Mouse (Mus musculus) MEL (cell line): ENCODE data around the gene Lin7a. TPM values are rescaled to one million over a fixed set of nuclear protein-coding genes. Genes with fewer than 3 reads are reported as not detected.
A peak's percentile ranks its signal among the peaks of the same experiment; 100 is the strongest.

Source experiments
- DNase-seq: peaks from one replicate; pipeline ENCODE4 v3.0.0; 2011; ENCODE audit warnings: low read depth, low spot score
- H3K27ac ChIP-seq: 2 replicates; pipeline ENCODE4 v1.5.1; 2012; ENCODE audit warnings: low read depth, mild to moderate bottlenecking, control low read depth, low read length, moderate library complexity; ENCODE audit not compliant: control insufficient read depth
- H3K27me3 ChIP-seq, 2 experiments: fragments of 150-350 bp in 1 of 2; sonication (generic) in 1 of 2; 2 replicates each; pipeline ENCODE4 v1.6.1; 2012; ENCODE audit warnings: low read length in 2 of 2, mild to moderate bottlenecking in 2 of 2, improper control_type of control experiment in 1 of 2, moderate library complexity in 1 of 2; ENCODE audit not compliant: insufficient read depth in 2 of 2, control insufficient read depth in 1 of 2
- H3K36me3 ChIP-seq, 2 experiments: 2 replicates each; pipeline ENCODE4 v1.6.1; 2012 to 2014; ENCODE audit warnings: low read length in 2 of 2, improper control_type of control experiment in 1 of 2, inconsistent platforms in 1 of 2, mild to moderate bottlenecking in 1 of 2; ENCODE audit not compliant: insufficient read depth in 2 of 2, control insufficient read depth in 1 of 2
- H3K4me1 ChIP-seq, 2 experiments: fragments of 150-350 bp in 1 of 2; sonication (generic) in 1 of 2; 2 replicates each; pipeline ENCODE4 v1.6.1; 2012; ENCODE audit warnings: low read length in 2 of 2, improper control_type of control experiment in 1 of 2, mild to moderate bottlenecking in 1 of 2; ENCODE audit not compliant: insufficient read depth in 2 of 2, control insufficient read depth in 1 of 2
- H3K4me3 ChIP-seq, 2 experiments: fragments of 150-350 bp in 1 of 2; sonication (generic) in 1 of 2; 2 replicates each; pipeline ENCODE4 v1.5.1; 2012; ENCODE audit warnings: low read depth in 2 of 2, low read length in 2 of 2, mild to moderate bottlenecking in 2 of 2, moderate library complexity in 2 of 2, control low read depth in 1 of 2, improper control_type of control experiment in 1 of 2; ENCODE audit not compliant: control insufficient read depth in 1 of 2, insufficient read depth in 1 of 2
- H3K79me2 ChIP-seq: 2 replicates; pipeline ENCODE4 v1.6.1; 2012; ENCODE audit warnings: mild to moderate bottlenecking, low read length, moderate library complexity; ENCODE audit not compliant: control insufficient read depth, poor library complexity, insufficient read depth
- H3K9ac ChIP-seq: 2 replicates; pipeline ENCODE4 v1.6.1; 2012; ENCODE audit warnings: low read depth, mild to moderate bottlenecking, control low read depth, low read length, moderate library complexity; ENCODE audit not compliant: control insufficient read depth, poor library complexity, severe bottlenecking
- H3K9me3 ChIP-seq: fragments of 150-350 bp; sonication (generic); replicated peaks from 2 replicates; pipeline ENCODE4 v1.6.1; 2012; ENCODE audit warnings: mild to moderate bottlenecking, low read length, improper control_type of control experiment, moderate library complexity; ENCODE audit not compliant: insufficient read depth
- CHD1 ChIP-seq: IDR thresholded peaks from 2 replicates; pipeline ENCODE4 v1.6.1; 2012; ENCODE audit warnings: low read depth, mild to moderate bottlenecking, inconsistent platforms, low read length, improper control_type of control experiment
- CHD2 ChIP-seq: IDR thresholded peaks from 2 replicates; pipeline ENCODE4 v1.6.1; 2011; ENCODE audit warnings: low read length, improper control_type of control experiment
- CTCF ChIP-seq, 3 experiments: IDR thresholded peaks in 2 of 3; conservative IDR thresholded peaks in 1 of 3; 2 replicates each; pipeline ENCODE4 v1.5.1; 2011 to 2012; ENCODE audit warnings: low read length in 3 of 3, low read depth in 2 of 3, mild to moderate bottlenecking in 2 of 3, improper control_type of control experiment in 1 of 3, inconsistent platforms in 1 of 3, mixed read lengths in 1 of 3, moderate library complexity in 1 of 3; ENCODE audit not compliant: control insufficient read depth in 1 of 3, insufficient read depth in 1 of 3, poor library complexity in 1 of 3, severe bottlenecking in 1 of 3
- ETS1 ChIP-seq: IDR thresholded peaks from 2 replicates; pipeline ENCODE4 v1.6.1; 2012; ENCODE audit warnings: low read depth, mild to moderate bottlenecking, inconsistent platforms, low read length, improper control_type of control experiment, moderate library complexity
- KAT2A ChIP-seq: conservative IDR thresholded peaks from 2 replicates; pipeline ENCODE4 v1.6.1; 2012; ENCODE audit warnings: low read depth, low read length, improper control_type of control experiment, inconsistent platforms
- MAFK ChIP-seq: IDR thresholded peaks from 2 replicates; pipeline ENCODE4 v1.6.1; 2011; ENCODE audit warnings: low read depth, mild to moderate bottlenecking, low read length, improper control_type of control experiment, borderline replicate concordance
- MAX ChIP-seq: IDR thresholded peaks from 2 replicates; pipeline ENCODE4 v1.6.1; 2011; ENCODE audit warnings: low read length, improper control_type of control experiment
- MXI1 ChIP-seq: IDR thresholded peaks from 2 replicates; pipeline ENCODE4 v1.6.1; 2011; ENCODE audit warnings: mild to moderate bottlenecking, low read depth, low read length, improper control_type of control experiment
- MYB ChIP-seq: IDR thresholded peaks from 2 replicates; pipeline ENCODE4 v1.6.1; 2011; ENCODE audit warnings: mild to moderate bottlenecking, low read depth, low read length, improper control_type of control experiment
- NELFE ChIP-seq: IDR thresholded peaks from 2 replicates; pipeline ENCODE4 v1.6.1; 2011; ENCODE audit warnings: low read depth, low read length, improper control_type of control experiment
- NRF1 ChIP-seq: IDR thresholded peaks from 2 replicates; pipeline ENCODE4 v1.6.1; 2014; ENCODE audit warnings: low read depth, mild to moderate bottlenecking, inconsistent platforms, low read length, improper control_type of control experiment, moderate library complexity; ENCODE audit not compliant: poor library complexity, insufficient read depth, severe bottlenecking
- POLR2A ChIP-seq, 2 experiments: IDR thresholded peaks; 2 replicates each; pipeline ENCODE4 v1.6.1; 2011 to 2012; ENCODE audit warnings: low read length in 2 of 2, mild to moderate bottlenecking in 2 of 2, control low read depth in 1 of 2, improper control_type of control experiment in 1 of 2, low read depth in 1 of 2, moderate library complexity in 1 of 2; ENCODE audit not compliant: control insufficient read depth in 1 of 2, insufficient read depth in 1 of 2, poor library complexity in 1 of 2
- RAD21 ChIP-seq: IDR thresholded peaks from 2 replicates; pipeline ENCODE4 v1.6.1; 2011; ENCODE audit warnings: mild to moderate bottlenecking, low read depth, low read length, improper control_type of control experiment
- RCOR1 ChIP-seq: IDR thresholded peaks from 2 replicates; pipeline ENCODE4 v1.6.1; 2012; ENCODE audit warnings: low read depth, mild to moderate bottlenecking, inconsistent platforms, low read length, improper control_type of control experiment
- SIN3A ChIP-seq: IDR thresholded peaks from 2 replicates; pipeline ENCODE4 v1.6.1; 2012; ENCODE audit warnings: low read length, improper control_type of control experiment, inconsistent platforms
- SMC3 ChIP-seq: IDR thresholded peaks from 2 replicates; pipeline ENCODE4 v1.6.1; 2011; ENCODE audit warnings: low read depth, low read length, improper control_type of control experiment
- TAL1 ChIP-seq: IDR thresholded peaks from 2 replicates; pipeline ENCODE4 v1.6.1; 2012; ENCODE audit warnings: mild to moderate bottlenecking, inconsistent platforms, low read length, moderate library complexity, mixed read lengths
- UBTF ChIP-seq: IDR thresholded peaks from 2 replicates; pipeline ENCODE4 v1.6.1; 2012; ENCODE audit warnings: low read depth, mild to moderate bottlenecking, inconsistent platforms, low read length, improper control_type of control experiment, moderate library complexity, borderline replicate concordance; ENCODE audit not compliant: insufficient read depth
- USF1 ChIP-seq: IDR thresholded peaks from 2 replicates; pipeline ENCODE4 v1.6.1; 2014; ENCODE audit warnings: low read depth, mild to moderate bottlenecking, inconsistent platforms, low read length, improper control_type of control experiment, moderate library complexity
- ZC3H11A ChIP-seq: IDR thresholded peaks from 2 replicates; pipeline ENCODE4 v1.6.1; 2012; ENCODE audit warnings: low read depth, mild to moderate bottlenecking, inconsistent platforms, low read length, improper control_type of control experiment
- ZKSCAN1 ChIP-seq: IDR thresholded peaks from 2 replicates; pipeline ENCODE4 v1.6.1; 2012; ENCODE audit warnings: low read depth, mild to moderate bottlenecking, inconsistent platforms, low read length, improper control_type of control experiment, moderate library complexity
- ZMIZ1 ChIP-seq: IDR thresholded peaks from 2 replicates; pipeline ENCODE4 v1.6.1; 2012; ENCODE audit warnings: low read depth, mild to moderate bottlenecking, inconsistent platforms, low read length, improper control_type of control experiment, moderate library complexity
- polyA plus RNA-seq, 2 experiments: library from polyadenylated mRNA; stranded (reverse) in 1 of 2; unstranded in 1 of 2; fragments of >175 nt in 1 of 2; fragments of >200 nt in 1 of 2; gene quantifications; 2 replicates each; pipeline versions ENCODE4 v1.2.1 to v1.2.4; 2012; ENCODE audit warnings: low replicate concordance in 2 of 2, low read depth in 1 of 2; ENCODE audit not compliant: insufficient read length in 2 of 2, insufficient read depth in 1 of 2, missing spikeins in 1 of 2
- total RNA-seq: library from RNA; depleted of rRNA; stranded (reverse); fragments of 300-350 nt; gene quantifications from 2 replicates; pipeline ENCODE4 v1.2.3, GENCODE M21; 2012

Lin7a gene
- total and polyA plus RNA-seq, 3 experiments: not detected

- Histone ChIP-seq H3K79me2 (no peaks in the 10 kb centered on the region), H3K27me3 (no peaks in the 10 kb centered on the region; a peak in 1 of 4 replicates), H3K4me3 (no peak overlapping the region), H3K9me3 (no peaks in the 10 kb centered on the region), H3K4me1 (no peaks in the 10 kb centered on the region), H3K36me3 (no peaks in the 10 kb centered on the region), H3K27ac (no peak overlapping the region), H3K9ac (no peak overlapping the region)
- DNase-seq: no peak
- TF ChIP-seq CHD2 (no peak), CHD1 (no peak), POLR2A (IDR thresholded peaks at IDR 0.05; ENCODE audit: control insufficient read depth in 1 of 2, insufficient read depth in 1 of 2, low read depth in 1 of 2, low read length in 2 of 2, poor library complexity in 1 of 2) (no peak), NELFE (no peak), CTCF (IDR thresholded peaks at IDR 0.05 in 2 of 3, conservative IDR thresholded peaks at IDR 0.05 in 1 of 3; ENCODE audit: control insufficient read depth in 1 of 3, insufficient read depth in 1 of 3, low read depth in 2 of 3, low read length in 3 of 3, poor library complexity in 1 of 3, severe bottlenecking in 1 of 3) (no peak), TAL1 (no peak)
Observed at GRCm38 (mm10) chr10:107405347-107405746, 133.9 kb downstream of the Lin7a start.

GRCm38 (mm10) chr10:107418306-107418705 lies 146.8 kb downstream of the Lin7a start:
- Histone ChIP-seq H3K4me3 (no peak overlapping the region), H3K27me3 (no peaks in the 10 kb centered on the region), H3K27ac (no peak overlapping the region), H3K79me2 (no peaks in the 10 kb centered on the region), H3K9me3 (no peaks in the 10 kb centered on the region; the same call in 1 of the 2 replicates), H3K9ac (no peak overlapping the region), H3K4me1 (no peaks in the 10 kb centered on the region), H3K36me3 (no peaks in the 10 kb centered on the region)
- DNase-seq: no peak
- TF ChIP-seq NRF1: no peak
- no peak for TF ChIP-seq ZMIZ1

- H3K27ac ChIP-seq: no peak overlapping the region
- TF ChIP-seq USF1: no peak
- TF ChIP-seq, all 39 proteins: peak for 0
- DNase-seq: no peak
- Histone ChIP-seq H3K9ac (no peak overlapping the region), H3K4me1 (no peaks in the 10 kb centered on the region), H3K79me2 (no peaks in the 10 kb centered on the region), H3K4me3 (no peak overlapping the region), H3K27me3 (no peaks in the 10 kb centered on the region), H3K36me3 (no peaks in the 10 kb centered on the region), H3K9me3 (no peaks in the 10 kb centered on the region)
Observed at GRCm38 (mm10) chr10:107436967-107437366, 165.5 kb downstream of the Lin7a start.

DNA sequence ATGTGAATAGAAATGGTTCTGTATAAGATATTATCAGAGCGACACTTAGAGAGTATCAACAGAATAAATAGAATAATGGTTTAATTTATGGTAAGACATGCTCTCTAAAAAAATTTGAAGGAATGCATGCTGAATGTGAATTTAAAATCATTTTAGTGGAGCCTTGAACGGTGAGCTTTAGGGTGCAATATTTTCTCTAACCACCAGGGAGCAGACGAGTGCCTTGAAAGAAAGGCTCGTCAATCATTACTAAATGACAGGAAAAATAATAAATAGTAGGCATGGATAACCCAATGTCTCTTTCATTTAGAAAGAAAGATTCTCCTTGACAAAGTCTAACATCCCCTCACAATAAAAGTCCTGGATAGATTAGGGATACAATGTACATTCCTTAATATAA lies 171.3 kb downstream of the Lin7a start:
- H3K36me3 ChIP-seq: no peaks in the 10 kb centered on the region
- no peak overlapping the region for H3K9ac ChIP-seq
- no peaks in the 10 kb centered on the region for H3K9me3 ChIP-seq
- H3K4me3 ChIP-seq: no peak overlapping the region
- H3K27me3 ChIP-seq: no peaks in the 10 kb centered on the region
- peak; percentile 26 for DNase-seq
- H3K79me2 ChIP-seq: no peaks in the 10 kb centered on the region
- no peak overlapping the region for H3K27ac ChIP-seq
- H3K4me1 ChIP-seq: no peaks in the 10 kb centered on the region
- TF ChIP-seq UBTF: no peak
- peak; percentile 51 for TF ChIP-seq ZC3H11A
- TF ChIP-seq KAT2A: no peak
- TF ChIP-seq MAX: no peak
- no peak for TF ChIP-seq ZKSCAN1
- peak; percentile 11 to 65 (median 46); a peak in 5 of 6 replicates for TF ChIP-seq CTCF (IDR thresholded peaks at IDR 0.05 in 2 of 3, conservative IDR thresholded peaks at IDR 0.05 in 1 of 3; ENCODE audit: control insufficient read depth in 1 of 3, insufficient read depth in 1 of 3, low read depth in 2 of 3, low read length in 3 of 3, poor library complexity in 1 of 3, severe bottlenecking in 1 of 3)
- TF ChIP-seq NRF1: no peak
- no peak for TF ChIP-seq SIN3A
- no peak for TF ChIP-seq MYB
- TF ChIP-seq RAD21: peak; percentile 69
- no peak for TF ChIP-seq MAFK
- TF ChIP-seq RCOR1: no peak
- peak; percentile 78 for TF ChIP-seq SMC3
- TF ChIP-seq ETS1: no peak
- TF ChIP-seq MXI1: no peak
